Mouse (Mus musculus): ENCODE measurements at regions not wholly inside any gene's neighbourhood (a gene's known extent, or its start where the extent isn't known, plus 50 kb on each side); places are given as distances from the start of the nearest gene placed in this dataset.

DNA sequence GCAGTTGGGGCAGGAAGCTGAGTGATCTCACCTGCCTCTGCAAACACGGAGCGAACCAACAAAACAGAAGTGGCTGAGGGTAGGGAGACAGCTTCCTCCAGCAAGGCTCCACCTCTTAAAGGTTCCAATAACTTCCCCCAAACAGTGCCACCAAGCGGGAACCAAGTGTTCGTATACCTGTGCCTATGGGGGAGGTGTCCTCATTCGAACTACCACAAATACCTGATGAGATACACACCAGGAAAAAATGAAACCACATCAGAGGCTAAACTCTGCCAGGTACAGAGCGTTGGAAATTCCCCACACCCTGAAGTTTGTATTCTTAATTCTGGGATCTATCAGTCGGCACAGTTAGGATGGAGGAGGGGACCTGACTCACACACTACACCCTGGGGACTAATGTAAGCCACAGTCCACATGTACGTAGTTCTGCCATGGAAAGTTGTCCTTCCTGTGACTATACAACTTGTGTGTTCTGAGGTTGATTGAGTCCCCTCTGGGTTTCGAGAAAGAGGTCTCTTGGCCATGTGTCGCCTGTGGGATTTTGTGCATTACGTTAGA is 74.4 kb upstream of the Bach2 start:
- H3K27me3 ChIP-seq (ENCODE audit: control insufficient read depth in 1 of 2, insufficient read depth in 2 of 2, low read length in 2 of 2): no peaks in the 10 kb centered on the region
- H3K9ac ChIP-seq (ENCODE audit: control insufficient read depth, low read depth, low read length, poor library complexity, severe bottlenecking): no peak overlapping the region
- no peaks in the 10 kb centered on the region for H3K9me3 ChIP-seq (replicated peaks; ENCODE audit: insufficient read depth, low read length)
- no peaks in the 10 kb centered on the region; the same call in 1 of the 2 replicates for H3K79me2 ChIP-seq (ENCODE audit: control insufficient read depth, insufficient read depth, low read length, poor library complexity)
- no peak overlapping the region for H3K27ac ChIP-seq (ENCODE audit: control insufficient read depth, low read depth, low read length)
- peaks cover 5 to 22% of the 10 kb centered on the region in 2 experiments for H3K4me1 ChIP-seq (ENCODE audit: control insufficient read depth in 1 of 2, insufficient read depth in 2 of 2, low read length in 2 of 2)
- TF ChIP-seq ZC3H11A (IDR thresholded peaks at IDR 0.05; ENCODE audit: low read depth, low read length): no peak
- TF ChIP-seq HCFC1 (IDR thresholded peaks at IDR 0.05; ENCODE audit: low read depth, low read length): no peak
- no peak for TF ChIP-seq RAD21 (IDR thresholded peaks at IDR 0.05; ENCODE audit: low read depth, low read length)
- TF ChIP-seq ETS1 (IDR thresholded peaks at IDR 0.05; ENCODE audit: low read depth, low read length): no peak
- TF ChIP-seq CHD2 (IDR thresholded peaks at IDR 0.05; ENCODE audit: low read length): no peak
- TF ChIP-seq MEF2A (IDR thresholded peaks at IDR 0.05; ENCODE audit: extremely low read depth, insufficient replicate concordance, low read depth, low read length, poor library complexity, severe bottlenecking): no peak
- no peak for TF ChIP-seq ZKSCAN1 (IDR thresholded peaks at IDR 0.05; ENCODE audit: low read depth, low read length)
- no peak for TF ChIP-seq KAT2A (conservative IDR thresholded peaks at IDR 0.05; ENCODE audit: low read depth, low read length)
- no peak for TF ChIP-seq NELFE (IDR thresholded peaks at IDR 0.05; ENCODE audit: low read depth, low read length)
- no peak for TF ChIP-seq MYC (IDR thresholded peaks at IDR 0.05; ENCODE audit: low read depth, low read length)
- TF ChIP-seq MAFK (IDR thresholded peaks at IDR 0.05; ENCODE audit: borderline replicate concordance, low read depth, low read length): no peak
- TF ChIP-seq NRF1 (IDR thresholded peaks at IDR 0.05; ENCODE audit: insufficient read depth, low read depth, low read length, poor library complexity, severe bottlenecking): no peak
- no peak for TF ChIP-seq EP300 (IDR thresholded peaks at IDR 0.05; ENCODE audit: low read depth in 1 of 2, low read length in 2 of 2)
- TF ChIP-seq BHLHE40 (IDR thresholded peaks at IDR 0.05; ENCODE audit: borderline replicate concordance, low read depth, low read length): no peak
- no peak for TF ChIP-seq TCF12 (IDR thresholded peaks at IDR 0.05; ENCODE audit: low read depth, low read length)
- TF ChIP-seq MAZ (IDR thresholded peaks at IDR 0.05; ENCODE audit: low read depth, low read length): no peak
- TF ChIP-seq MYB (IDR thresholded peaks at IDR 0.05; ENCODE audit: low read depth, low read length): no peak
- no peak for TF ChIP-seq GABPA (IDR thresholded peaks at IDR 0.05; ENCODE audit: low read depth, low read length)
- no peak for TF ChIP-seq ZNF384 (IDR thresholded peaks at IDR 0.05; ENCODE audit: low read depth, low read length)
- no peak for DNase-seq (ENCODE audit: low read depth, low spot score)
- no peak overlapping the region for H3K4me3 ChIP-seq (ENCODE audit: control insufficient read depth in 1 of 2, insufficient read depth in 1 of 2, low read depth in 2 of 2, low read length in 2 of 2)
- H3K36me3 ChIP-seq (ENCODE audit: control insufficient read depth in 1 of 2, insufficient read depth in 2 of 2, low read length in 2 of 2): peaks cover 0 to 10% of the 10 kb centered on the region in 2 experiments; a peak in 2 of 4 replicates

DNA sequence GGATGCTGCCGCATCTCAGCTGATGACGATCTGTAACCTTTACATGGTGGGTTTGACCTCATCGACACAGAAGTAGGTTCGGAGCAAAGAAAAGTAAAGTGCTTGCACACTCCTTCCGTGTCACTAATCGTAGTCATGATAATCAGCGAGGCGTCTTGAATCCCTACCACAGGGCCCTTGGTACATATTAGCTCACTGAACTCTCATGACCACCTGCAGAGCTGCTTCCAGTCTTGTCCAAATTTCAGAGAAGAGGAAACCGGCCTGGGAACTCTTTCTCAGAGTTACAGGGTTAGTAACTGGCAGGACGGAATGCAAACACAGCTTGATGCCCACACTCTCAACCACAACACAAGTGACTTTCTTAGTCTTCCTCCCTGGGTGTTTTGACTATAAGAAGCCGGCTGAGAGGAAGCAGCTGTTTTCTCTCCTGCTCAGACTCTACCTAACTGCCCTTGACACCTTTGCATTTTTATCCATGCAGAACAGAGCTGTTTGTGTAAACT is 73.8 kb upstream of the Bach2 start:
- no peaks in the 10 kb centered on the region for H3K27me3 ChIP-seq (ENCODE audit: control insufficient read depth in 1 of 2, insufficient read depth in 2 of 2, low read length in 2 of 2)
- H3K79me2 ChIP-seq (ENCODE audit: control insufficient read depth, insufficient read depth, low read length, poor library complexity): peaks cover under 1% of the 10 kb centered on the region
- H3K4me3 ChIP-seq (ENCODE audit: control insufficient read depth in 1 of 2, insufficient read depth in 1 of 2, low read depth in 2 of 2, low read length in 2 of 2): no peak overlapping the region
- TF ChIP-seq GATA1 (IDR thresholded peaks at IDR 0.05; ENCODE audit: low read depth, low read length) (no peak), NRF1 (IDR thresholded peaks at IDR 0.05; ENCODE audit: insufficient read depth, low read depth, low read length, poor library complexity, severe bottlenecking) (no peak), UBTF (IDR thresholded peaks at IDR 0.05; ENCODE audit: borderline replicate concordance, insufficient read depth, low read depth, low read length) (no peak), ZMIZ1 (IDR thresholded peaks at IDR 0.05; ENCODE audit: low read depth, low read length) (no peak), BHLHE40 (IDR thresholded peaks at IDR 0.05; ENCODE audit: borderline replicate concordance, low read depth, low read length) (no peak), MAX (IDR thresholded peaks at IDR 0.05; ENCODE audit: low read length) (no peak), RAD21 (IDR thresholded peaks at IDR 0.05; ENCODE audit: low read depth, low read length) (no peak), MYC (IDR thresholded peaks at IDR 0.05; ENCODE audit: low read depth, low read length) (no peak), CHD2 (IDR thresholded peaks at IDR 0.05; ENCODE audit: low read length) (no peak), SIN3A (IDR thresholded peaks at IDR 0.05; ENCODE audit: low read length) (no peak), NELFE (IDR thresholded peaks at IDR 0.05; ENCODE audit: low read depth, low read length) (no peak), TAL1 (IDR thresholded peaks at IDR 0.05; ENCODE audit: low read length) (no peak), JUND (IDR thresholded peaks at IDR 0.05; ENCODE audit: low read depth, low read length) (no peak), ZC3H11A (IDR thresholded peaks at IDR 0.05; ENCODE audit: low read depth, low read length) (no peak), MXI1 (IDR thresholded peaks at IDR 0.05; ENCODE audit: low read depth, low read length) (no peak), POLR2AphosphoS2 (IDR thresholded peaks at IDR 0.05; ENCODE audit: low read length) (no peak), CTCF (IDR thresholded peaks at IDR 0.05 in 2 of 3, conservative IDR thresholded peaks at IDR 0.05 in 1 of 3; ENCODE audit: control insufficient read depth in 1 of 3, insufficient read depth in 1 of 3, low read depth in 2 of 3, low read length in 3 of 3, poor library complexity in 1 of 3, severe bottlenecking in 1 of 3) (no peak)
- H3K4me1 ChIP-seq (ENCODE audit: control insufficient read depth in 1 of 2, insufficient read depth in 2 of 2, low read length in 2 of 2): peaks cover 5 to 22% of the 10 kb centered on the region in 2 experiments
- DNase-seq (ENCODE audit: low read depth, low spot score): no peak
- H3K9ac ChIP-seq (ENCODE audit: control insufficient read depth, low read depth, low read length, poor library complexity, severe bottlenecking): no peak overlapping the region
- H3K9me3 ChIP-seq (replicated peaks; ENCODE audit: insufficient read depth, low read length): no peaks in the 10 kb centered on the region
- H3K36me3 ChIP-seq (ENCODE audit: control insufficient read depth in 1 of 2, insufficient read depth in 2 of 2, low read length in 2 of 2): peaks cover 0 to 10% of the 10 kb centered on the region in 2 experiments; a peak in 2 of 4 replicates
- no peak overlapping the region for H3K27ac ChIP-seq (ENCODE audit: control insufficient read depth, low read depth, low read length)

Data from MEL (cell line).